Mouse (Mus musculus) lung, postnatal 14 days (tissue): ENCODE data around the gene Adam19.
A peak's percentile ranks its signal among the peaks of the same experiment; 100 is the strongest.

Experiments
- DNase-seq: peaks from one replicate; pipeline ENCODE4 v3.0.0; 2021

Gene Adam19

DNA sequence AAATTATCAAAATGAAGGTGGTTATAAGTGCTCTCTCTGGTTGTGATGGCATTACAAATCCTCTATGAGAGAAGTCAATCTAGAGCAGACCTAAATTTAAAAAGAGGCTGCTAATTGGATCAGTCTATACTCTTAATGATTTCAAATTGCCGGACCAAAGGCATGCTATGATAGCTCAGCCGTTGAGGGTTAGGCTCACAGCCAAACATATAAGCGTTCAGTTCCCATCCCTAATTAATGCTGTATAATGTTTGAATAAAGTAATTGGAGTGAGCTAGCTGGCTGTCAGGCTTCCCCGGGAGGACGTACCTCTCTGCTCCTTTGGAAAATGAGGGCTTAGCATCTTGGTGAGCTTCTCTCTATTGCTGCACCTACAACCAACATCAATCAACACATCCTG is 53.4 kb downstream of the Adam19 start:
- no peak for DNase-seq

DNA sequence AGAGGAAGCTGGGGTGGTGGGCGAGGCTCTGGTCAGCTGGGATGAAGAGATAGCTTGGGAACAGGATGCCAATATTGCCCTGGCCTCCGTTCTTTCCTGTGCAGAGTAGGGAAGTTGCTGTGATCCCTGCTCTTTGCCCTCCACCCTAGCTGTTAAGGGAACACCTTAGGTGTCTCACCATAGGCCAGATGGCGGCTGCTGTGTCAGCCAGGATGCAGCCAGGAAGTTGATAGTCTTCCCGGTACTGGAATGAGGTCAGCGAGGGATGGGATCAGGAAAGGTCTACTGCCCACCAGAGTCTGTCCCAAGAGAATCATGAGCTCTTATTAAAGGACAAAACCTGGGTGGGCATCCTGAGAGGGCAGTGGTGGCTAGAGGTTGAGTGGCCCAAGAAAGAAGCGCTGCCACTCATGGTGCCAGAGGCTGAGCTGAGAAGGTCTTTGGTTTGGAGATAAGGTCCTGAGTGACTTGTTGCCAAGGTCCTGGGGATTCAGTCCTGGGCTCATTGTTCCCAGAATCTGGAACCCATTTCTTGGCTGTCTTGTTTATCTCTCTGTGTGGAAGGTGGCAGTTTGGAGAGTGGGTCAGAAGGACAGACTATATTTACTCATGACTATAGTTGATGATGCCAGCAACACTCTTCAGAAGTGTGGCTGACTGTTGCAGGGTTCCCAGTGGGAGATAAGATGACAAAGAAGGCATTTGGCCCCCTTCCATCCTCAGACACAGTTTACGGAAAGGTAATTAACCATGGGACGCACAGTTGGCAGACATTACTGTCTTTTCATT is 54.6 kb downstream of the Adam19 start:
- DNase-seq: no peak

DNA sequence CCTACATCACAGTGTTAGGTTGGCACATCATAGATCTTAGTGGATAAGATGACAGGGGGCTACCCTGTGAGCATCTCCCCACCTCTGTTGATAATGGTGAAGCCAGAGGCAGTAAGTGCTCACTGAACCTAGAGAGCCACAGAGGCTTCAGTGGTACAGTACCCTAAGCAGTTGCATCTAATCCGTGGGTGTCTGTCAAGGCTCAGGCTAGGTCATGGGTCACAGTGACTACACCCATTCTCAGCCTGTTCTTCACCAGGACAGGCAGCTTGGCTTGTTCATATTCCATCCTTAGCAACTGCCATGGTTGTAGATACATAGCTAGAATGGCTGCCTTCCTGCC is 55.1 kb downstream of the Adam19 start:
- no peak for DNase-seq

DNA sequence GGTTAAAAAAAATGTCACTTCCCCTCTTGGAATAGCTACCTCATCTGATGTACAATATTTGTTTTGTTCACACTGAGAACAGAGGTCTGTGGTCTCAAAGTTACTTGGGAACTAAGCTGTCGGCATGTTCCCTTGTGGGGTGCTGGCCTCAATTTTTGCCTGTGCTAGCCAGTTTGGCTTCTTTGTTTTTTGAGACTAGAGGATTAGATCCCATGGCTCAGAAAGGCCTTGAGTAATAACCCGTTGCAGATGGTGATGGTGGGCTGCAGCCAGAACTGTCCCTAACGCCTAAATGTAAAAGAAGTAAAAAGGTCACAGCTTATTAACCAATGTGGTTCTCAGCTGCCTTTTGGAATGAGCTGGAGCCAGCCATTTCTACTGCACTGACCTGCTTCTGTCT is 57.4 kb downstream of the Adam19 start:
- DNase-seq: no peak

DNA sequence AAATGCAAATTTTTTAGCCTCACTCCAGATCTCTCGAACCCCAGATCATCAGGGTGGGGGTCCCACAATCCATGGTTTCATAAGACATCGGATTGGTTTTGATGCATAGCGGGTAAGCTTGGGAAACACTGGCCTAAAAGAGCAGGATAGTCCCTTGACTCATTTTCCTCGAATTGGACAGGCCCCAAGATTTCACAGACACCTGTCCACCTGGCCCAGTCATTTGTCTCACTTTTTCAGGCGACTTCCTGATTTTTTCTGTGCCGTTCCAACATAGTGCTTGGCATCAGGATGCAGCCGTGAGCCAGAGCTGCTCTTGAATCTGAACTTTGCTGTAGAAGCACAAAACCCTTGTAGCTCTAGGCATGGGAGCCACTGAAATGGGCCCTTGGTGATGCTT is 58.4 kb downstream of the Adam19 start:
- DNase-seq: no peak

DNA sequence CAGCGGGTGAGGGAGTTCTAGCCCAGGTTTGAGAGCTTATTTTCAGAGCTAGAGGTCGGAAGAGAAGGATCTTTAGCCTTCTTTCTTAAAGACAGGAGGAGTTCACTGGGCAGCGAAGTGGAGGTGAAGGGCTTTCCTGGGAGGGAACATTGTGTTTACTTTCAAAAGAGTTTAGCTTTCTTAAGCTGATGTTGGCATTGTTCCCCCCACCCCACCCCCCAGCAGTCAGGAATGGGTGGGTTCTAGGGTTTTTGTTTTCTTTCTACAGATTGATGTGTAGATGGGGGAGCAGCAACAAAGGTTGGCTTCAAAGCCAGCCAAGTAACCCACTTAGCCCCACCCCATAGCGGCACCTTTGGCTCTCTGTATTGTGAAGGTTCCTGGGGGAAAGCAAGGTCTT is 59.2 kb downstream of the Adam19 start:
- DNase-seq: no peak

DNA sequence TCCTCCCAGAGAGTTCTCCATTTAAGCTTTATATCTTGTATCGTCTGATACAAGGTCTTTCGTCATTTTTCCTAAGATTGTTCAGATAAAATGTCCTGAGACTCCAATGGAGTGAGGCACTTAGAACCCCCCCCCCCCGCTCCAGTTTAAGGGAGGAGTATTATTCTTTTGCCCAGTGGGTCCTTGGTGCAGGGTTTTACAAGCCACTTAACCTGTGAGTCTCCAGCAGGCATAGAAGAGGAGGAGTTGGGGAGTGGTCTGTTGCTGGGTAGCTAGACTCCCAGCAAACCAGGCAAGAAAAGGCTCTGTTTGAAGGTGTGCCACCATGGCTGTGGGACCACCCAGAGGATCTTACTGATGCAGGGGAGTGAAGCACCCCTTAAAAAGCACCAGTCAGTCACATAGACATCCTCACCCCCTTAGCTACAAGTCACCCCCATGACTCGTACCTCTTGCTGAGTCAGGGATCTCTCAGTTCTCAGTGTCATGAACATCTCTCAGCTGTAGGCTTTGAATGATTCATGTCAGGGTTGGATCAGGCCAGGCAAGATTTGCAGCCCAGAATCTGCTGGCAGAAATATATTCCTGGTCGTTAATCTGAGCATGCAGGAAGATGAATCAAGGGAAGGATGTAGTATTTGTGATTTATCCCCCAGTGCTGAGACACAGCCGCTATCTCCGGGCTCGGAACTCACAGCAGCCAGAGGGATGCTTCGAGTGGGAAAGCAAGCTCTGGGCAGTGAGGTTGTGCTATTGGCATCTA is 59.8 kb downstream of the Adam19 start:
- DNase-seq: no peak

DNA sequence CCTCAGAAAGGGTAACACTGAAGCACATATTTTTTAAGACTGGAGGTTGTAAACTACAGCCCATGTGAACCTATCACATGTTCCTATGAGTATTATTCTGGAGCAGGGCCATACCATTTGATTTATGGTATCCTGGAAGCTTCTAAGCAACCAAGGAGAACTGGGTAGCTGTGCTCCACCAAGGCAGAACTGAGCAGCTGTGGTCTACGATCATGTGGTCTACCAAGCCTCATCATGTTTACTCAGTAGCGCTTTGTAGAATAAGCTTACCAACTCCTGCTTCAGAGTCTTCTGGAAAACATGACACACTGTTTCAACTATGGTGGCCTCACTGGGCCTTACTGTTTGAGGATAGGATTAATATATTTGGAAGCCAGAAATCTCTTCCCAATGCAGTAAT is 60.7 kb downstream of the Adam19 start:
- DNase-seq: no peak

DNA sequence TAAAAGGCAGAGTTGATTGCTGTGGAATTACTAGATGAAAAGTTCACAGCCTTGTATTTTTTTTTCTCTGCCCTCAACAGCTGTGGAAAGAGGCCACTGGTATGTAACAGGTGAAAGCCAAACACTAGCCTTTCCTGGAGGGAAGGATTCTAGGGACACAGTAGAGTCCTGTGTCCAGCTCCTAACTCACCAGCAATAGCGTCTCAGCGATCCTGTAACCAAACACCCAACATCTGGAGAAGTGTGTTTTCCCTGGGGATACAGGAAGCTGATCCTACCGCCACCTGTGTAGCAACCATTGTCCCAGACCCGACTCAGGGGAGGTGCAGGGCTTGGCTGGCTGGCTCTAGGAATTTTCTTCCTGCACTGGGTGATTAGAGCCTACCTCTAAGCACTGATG is 63.8 kb downstream of the Adam19 start:
- DNase-seq: no peak

DNA sequence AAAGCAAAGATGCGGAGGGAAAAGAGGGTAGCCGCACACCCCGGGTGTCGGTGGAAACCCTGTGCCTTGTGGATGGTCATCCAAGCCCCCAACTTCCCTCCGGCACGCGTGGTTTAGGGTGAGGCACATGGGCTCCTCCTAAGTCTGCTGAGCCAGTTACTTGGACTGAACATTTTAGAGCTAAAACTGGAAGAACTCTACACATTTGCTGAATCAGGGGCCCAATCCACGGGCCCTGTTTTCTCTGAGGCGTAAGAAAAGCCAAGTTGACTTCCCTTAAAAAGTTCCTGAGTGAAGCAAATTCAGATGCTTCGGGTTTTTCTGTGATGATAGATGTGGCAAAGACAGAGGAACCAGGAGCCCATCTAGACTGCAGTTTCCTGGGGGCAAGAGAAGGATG is 64.3 kb downstream of the Adam19 start:
- no peak for DNase-seq

DNA sequence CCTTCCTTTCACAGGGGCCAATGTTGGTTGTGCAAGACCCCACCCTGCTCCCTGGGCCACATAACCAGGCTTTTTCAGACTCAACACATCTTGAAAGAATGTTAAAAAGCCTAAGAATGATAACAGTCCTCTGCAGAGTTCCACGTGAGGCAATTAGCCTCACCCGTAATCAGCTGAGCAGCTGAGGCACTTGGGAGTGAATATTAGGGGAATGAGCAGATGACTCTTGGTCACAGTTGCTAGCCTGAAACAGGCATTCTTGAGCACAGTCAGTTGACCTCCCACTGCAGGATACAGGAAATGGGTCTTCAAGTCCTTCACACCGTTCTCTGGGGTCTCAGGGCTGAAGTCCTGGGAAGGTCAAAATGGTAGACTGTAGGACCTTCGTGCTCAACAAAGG is 65.9 kb downstream of the Adam19 start:
- DNase-seq: no peak

DNA sequence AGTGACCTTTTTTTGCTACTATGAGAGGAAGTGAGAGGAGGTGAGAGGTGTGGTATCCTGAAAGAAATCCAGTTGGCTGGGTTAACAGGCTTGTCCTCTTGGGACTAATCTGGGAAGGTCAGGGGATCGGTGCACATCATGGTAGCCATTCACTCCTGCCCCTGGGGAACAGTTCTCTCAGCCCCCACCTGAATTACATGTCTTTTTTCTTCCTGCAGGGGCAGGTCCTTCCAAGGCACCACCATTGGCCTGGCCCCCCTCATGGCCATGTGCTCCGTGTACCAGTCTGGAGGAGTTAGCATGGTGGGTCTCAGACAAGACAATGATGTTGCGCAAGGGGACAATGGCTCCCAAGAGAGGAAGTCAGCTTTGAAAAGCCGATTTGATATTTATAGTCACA is 67.1 kb downstream of the Adam19 start:
- DNase-seq: no peak

DNA sequence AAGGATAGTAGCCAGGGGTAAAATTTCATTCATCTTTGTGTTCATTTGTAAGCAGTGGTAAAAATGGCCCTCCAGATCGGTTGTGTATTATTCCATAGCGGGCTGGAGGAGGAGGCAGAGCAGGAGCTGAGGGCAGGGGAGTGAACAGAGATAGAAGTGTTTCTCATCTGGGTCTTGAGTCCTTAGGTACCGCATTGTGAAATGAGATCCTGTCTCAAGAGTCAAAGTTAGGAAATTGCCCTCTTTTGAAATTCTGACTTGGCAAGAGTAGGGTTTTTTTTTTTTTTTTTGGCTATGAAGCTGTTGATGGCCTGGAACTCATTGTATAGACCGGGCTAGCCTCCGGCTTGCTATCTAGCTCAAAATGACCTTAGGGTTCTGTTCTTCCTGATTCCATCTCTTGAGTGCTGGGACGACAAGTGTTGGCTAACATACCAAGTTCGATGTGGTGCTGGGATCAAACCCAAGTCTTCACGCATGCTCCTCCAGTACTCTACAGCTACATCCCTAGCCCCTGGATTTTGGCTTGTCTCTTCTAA is 67.6 kb downstream of the Adam19 start:
- no peak for DNase-seq

DNA sequence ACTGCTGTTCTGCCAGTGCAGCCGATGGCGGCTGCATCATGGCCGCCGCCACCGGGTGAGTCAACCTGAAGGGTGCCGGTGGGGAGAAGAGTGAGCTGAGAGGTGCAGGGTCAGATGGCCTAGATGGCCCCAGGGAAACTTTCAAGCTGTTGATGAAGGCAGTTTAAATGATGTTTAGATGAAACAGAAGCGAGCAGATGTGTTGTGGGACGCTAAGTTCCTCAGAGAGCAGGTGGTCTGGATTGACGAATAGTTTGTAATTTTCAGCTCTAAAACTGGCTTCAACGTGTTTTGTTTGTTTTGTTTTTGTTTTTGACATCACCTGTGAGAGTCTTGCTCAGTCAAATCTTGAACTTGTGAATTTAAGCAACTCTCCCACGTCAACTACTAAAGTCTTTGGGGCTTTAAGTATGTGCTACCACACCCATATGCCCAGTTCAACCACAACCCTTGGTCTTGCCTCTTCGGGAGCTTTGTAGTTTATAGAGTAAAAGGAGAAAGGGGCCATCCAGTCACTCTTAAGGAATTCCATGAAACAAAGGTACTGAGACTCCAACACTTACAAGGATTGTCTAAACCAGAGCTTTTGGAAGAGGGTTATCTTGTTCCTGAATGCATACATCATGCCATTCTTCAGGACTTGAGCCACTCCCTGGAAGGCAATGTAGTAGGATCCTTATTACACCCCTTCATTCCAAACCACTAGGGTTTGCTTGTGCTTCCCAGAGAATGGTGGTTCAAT is 69.5 kb downstream of the Adam19 start:
- DNase-seq: no peak

DNA sequence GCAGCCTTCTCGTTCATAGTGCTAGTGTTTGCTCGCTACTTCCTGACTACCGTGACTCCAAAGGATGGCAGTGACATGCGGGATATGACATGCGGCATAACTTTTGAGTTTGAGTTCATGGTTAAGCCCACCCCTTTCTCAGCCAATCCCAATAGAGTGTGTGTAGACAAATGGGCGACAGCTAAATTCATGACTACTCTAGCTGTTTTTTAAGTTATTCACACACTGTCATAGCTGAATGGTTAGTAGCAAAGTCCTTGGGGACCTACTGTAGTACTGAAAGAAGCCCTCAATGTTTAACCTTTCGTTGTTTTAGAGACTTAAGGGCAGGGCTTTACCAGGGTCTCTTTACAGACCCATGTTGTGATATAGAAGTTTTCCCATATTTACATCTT is 70.0 kb downstream of the Adam19 start:
- no peak for DNase-seq

DNA sequence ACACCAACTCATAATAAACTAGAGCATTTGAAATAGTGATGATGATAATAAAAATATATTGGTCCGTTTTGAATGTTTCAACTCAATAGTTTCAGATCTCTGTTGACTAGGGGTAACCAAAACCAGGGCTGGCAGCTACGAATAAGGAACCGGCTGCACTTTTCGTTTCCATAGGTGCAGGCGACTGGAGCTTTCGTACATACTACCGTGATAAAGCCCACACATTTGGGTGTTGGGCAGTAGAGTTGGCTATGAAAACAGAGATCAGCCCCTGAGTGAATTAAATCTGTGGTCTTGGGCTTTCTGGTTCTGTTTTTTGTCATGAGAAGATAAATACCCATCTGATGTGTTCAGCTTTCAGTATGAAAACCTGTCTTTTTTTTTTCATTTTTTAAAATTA is 70.5 kb downstream of the Adam19 start:
- no peak for DNase-seq

DNA sequence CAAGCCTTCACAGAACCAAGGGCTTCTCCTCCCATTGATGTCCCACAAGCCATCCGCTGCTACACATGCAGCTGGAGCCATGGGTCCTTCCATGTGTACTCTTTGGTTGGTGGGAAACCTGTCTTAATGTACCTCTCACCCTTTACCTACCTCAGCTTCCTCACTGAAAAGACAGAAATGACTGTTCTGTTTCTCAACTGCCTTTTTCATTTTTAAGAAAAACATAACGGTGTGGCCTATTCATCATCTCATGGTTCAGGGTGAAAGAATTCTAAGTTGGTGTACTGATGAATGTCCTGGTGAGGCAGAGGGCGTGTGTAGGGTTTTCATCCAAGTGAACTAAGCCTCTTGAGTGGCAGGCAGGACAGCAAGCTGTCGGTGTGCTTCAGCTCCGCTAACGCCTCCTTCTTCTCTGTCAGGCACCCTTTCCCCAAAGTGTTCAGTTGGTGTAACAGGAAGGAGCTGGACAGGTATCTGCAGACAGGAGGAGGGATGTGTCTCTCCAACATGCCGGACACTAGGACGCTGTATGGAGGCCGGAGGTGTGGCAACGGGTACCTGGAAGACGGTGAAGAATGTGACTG is 71.1 kb downstream of the Adam19 start:
- no peak for DNase-seq

DNA sequence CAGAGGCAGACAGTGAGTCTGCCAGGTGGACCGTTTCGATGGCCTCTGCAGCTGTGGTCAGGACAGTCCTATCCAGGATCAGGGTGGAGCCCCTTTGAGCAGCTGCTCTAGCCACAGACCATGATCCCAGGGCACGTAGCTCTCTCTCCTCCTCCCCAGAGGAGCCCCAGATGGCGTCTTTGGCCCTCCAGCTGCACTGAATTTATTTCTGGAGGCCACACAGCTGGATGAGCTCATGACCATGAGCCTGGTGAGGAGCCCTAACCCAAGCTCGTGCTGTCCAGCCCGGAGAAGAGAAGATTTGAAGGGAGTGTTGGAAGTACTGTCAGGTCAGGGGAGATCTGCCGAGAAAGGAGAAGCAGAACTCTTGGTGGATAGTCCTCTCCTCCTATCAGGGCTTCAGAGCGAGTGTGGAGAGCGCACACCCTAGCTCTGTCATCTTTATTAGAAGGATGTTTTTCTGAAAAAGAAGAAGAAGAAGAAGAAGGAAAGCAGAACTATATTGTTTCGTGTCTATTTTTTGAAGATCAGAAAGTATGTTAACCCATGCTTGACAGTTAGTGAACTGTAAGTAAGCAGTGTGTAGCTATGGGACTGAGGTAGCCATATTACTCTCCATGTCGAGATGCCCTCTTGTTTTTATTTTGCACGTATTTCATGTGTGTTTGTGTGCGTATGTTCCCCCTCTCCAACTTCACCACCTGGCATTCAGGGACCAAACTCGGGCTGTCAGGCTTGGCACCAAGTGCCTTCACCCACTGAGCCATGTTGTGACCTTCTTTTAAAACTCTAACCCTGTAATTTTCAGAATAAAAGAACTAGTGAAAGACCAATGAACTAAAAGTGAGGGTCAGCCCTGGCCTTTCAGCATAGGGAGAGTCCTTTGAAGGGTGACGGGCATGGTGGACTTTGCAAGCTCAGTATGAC is 72.1 kb downstream of the Adam19 start:
- peak; percentile 42 for DNase-seq

DNA sequence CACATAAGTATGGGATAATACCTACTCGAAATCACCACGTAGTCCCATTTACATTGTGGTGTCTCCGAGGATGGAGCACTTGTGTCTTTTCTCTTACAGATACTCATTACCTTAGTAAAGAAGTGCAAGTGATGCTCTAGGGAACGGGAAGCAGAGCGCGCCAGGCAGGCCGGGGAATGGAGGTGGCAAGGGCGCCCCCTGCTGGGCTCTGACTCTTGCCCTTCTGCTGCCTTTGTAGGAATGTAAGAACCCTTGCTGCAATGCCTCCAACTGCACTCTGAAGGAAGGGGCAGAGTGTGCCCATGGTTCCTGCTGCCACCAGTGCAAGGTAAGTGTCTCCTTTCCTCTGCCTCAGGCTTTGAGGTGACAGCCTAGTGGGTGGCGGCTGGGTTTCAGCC is 72.8 kb downstream of the Adam19 start:
- peak; percentile 90 for DNase-seq

DNA sequence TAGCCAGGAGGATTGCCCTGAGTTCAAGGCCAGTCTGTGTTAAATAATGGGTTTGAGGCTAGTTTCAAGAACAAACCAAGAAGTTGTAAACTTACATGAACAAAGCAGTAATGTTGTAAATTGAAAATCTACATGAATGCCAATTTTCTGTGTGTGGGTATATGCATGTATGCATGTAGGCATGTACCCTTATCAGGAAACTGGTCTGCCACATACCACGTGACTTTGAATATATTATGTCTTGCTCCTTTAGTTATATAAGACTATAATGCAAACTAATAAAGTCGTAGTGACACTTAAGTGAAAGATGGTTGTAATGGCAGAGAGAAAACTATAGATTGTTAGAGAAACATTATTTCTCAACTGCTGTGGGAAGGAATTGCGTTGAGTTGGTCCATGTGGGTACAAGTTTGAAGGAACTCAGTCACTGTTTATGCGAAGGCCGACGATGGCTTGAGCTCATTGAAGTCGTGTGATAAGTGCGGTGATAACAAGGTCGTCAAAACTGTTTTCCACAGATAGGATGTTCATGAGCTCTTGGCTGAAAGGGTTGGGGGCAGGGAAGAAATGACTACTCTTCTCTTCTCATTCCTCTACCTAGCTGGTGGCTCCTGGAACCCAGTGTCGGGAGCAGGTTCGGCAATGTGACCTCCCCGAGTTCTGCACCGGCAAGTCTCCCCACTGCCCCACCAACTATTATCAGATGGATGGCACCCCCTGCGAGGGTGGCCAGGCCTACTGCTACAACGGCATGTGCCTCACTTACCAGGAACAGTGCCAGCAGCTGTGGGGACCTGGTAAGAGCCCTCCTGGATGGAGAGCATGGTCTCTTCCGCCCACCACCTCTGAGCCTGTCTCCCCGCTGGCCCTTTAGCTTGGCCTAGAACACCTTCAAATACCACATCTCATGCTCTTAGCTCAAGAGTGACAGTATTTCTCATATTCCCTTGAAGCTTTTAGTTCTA is 75.5 kb downstream of the Adam19 start:
- no peak for DNase-seq

DNA sequence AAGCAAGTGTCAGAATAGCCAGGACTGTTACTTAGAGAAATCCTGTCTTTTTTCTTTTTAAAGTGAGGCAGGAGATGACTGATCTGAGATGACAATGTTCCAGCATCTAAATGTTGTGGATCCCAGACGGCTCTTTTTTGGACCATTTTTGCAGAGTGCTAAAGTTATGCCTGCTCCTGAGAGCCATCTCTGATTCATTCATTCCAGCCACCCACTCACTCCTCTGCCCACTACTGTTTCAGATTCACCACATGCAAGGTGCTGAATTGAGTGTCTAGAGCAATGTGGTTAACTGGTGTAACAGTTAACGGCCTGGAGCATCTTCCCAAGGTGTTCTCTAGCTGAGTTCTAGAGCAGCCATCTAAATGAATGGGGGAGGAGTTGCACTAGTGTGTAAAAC is 79.1 kb downstream of the Adam19 start:
- no peak for DNase-seq
